Mouse (Mus musculus): ENCODE results near the gene Iqschfp.

Gene Iqschfp

DNA sequence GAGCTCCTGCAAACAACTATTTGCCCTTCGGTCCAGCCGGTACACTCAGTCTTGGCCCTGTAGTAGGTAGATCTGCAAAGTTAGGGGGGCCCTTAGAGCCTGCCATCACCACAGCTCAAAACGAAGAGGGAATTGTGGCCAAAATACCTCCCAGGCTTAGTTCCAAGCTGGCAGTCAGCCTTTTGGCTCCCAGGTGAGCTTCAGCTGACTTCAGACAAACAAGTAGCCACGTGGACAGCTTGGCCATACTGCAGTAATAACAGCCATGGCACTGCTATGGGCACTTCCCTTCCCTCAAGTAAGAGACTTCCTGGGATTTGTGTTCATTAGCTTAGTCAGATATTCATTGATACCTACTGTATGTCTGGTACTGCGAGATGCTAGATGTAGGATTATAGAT lies 668.0 kb downstream of the Iqschfp start:
- DNase-seq (ENCODE audit: low read depth, low spot score) = no peak
- H3K36me3 ChIP-seq (ENCODE audit: control insufficient read depth, insufficient read depth, low read length, poor library complexity, severe bottlenecking) = no peaks in the 10 kb centered on the region

DNA sequence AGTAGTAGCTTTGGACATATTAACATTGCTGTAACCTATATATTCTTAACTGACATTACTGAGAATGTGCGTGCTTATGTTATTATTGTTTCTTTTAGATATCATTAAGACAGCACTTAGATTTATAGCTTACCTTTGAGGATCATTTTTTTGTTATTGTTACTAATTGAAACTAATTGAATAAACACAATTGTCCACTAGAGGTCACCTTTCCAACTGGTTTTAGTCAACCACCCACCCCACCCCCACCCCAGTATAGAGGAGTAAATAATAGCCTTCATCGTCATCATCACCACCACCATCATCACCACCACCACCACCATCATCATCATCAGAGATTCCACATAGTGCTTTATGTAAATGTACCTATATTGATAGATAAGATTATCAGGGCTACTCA lies 670.8 kb downstream of the Iqschfp start:
- Histone ChIP-seq H3K27me3 (ENCODE audit: control insufficient read depth, insufficient read depth, low read length, poor library complexity, severe bottlenecking) (no peaks in the 10 kb centered on the region), H3K36me3 (ENCODE audit: control insufficient read depth, insufficient read depth, low read length, poor library complexity, severe bottlenecking) (no peaks in the 10 kb centered on the region)
- no peak for DNase-seq (ENCODE audit: low read depth, low spot score)

More for the DNA sequence above, 668.0 kb downstream of the Iqschfp start:
- H3K27me3 ChIP-seq (ENCODE audit: control insufficient read depth, insufficient read depth, low read length, poor library complexity, severe bottlenecking) = no peaks in the 10 kb centered on the region

DNA sequence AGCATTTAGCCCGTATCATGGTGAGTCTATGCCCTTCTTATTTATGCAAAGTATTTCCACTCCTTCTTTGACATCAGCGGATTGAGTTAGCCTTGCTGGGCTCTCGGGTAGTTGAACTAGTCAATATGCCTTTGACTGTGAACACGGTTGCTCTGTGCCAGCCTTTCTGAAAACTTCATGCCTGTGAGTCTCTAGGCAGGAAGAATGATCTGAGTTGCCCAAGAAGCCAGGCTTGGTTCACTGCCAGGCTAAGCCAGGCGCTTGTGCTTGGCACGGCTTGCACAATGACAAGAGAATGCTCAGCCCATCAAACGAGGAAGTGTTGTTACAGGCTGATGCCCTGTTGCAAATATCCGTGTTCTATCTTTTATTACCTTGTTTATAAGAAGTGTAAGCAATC lies 671.9 kb downstream of the Iqschfp start:
- no peaks in the 10 kb centered on the region for H3K36me3 ChIP-seq (ENCODE audit: control insufficient read depth, insufficient read depth, low read length, poor library complexity, severe bottlenecking)
- no peaks in the 10 kb centered on the region for H3K27me3 ChIP-seq (ENCODE audit: control insufficient read depth, insufficient read depth, low read length, poor library complexity, severe bottlenecking)
- no peak for DNase-seq (ENCODE audit: low read depth, low spot score)

DNA sequence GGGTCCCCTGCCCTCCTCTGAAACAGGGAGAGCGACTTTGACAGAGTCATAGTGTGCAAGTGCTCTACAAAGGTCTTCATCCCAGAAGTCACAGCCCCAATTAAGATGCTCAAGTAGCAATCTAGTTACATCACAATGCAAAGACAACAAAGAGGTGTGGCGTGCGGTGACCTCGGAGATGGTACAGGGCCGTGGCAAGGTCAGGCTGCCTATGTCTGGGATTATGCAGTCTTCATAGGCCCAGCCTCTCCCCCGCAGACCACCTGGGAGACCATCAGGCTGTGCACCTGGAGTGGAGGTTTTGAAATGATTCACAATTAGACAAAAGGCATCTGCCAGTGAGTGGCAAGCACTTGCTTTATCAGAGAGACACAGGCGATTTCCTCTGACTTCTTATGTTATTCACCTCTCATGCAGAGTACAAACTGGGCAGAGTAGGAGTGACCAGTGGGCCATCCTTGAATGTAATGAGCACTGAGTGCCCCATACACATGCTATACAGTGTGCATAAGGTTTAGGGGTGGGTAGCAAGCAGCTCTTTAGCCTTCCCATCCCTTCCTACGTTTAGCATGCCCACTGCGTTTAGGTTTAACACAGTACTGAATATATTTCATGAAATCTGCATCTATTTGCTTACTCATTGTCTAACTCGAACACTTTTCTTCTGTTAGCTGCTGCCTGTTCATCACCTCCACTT lies 673.1 kb downstream of the Iqschfp start:
- Histone ChIP-seq H3K27me3 (ENCODE audit: control insufficient read depth, insufficient read depth, low read length, poor library complexity, severe bottlenecking) (no peaks in the 10 kb centered on the region), H3K36me3 (ENCODE audit: control insufficient read depth, insufficient read depth, low read length, poor library complexity, severe bottlenecking) (no peaks in the 10 kb centered on the region)
- DNase-seq (ENCODE audit: low read depth, low spot score) = no peak

DNA sequence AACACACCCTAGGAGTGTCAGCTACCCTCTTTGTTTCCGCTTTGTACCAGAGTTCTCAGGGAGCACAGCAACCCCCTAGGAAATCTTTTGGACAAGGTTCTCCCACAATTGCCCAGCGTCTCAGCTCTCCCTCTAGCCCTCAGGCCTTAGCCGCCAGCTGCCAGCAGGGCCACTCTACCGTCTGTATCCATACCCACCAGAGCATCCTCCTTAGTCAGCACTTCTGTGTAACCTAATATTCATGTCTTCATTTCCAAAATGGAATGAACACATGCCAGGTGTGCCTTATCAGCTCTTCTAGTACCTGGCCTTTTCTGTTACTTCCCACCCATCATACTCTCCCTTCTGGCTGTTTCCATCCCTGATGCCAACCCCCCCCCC lies 673.6 kb downstream of the Iqschfp start:
- no peak for DNase-seq (ENCODE audit: low read depth, low spot score)
- Histone ChIP-seq H3K27me3 (ENCODE audit: control insufficient read depth, insufficient read depth, low read length, poor library complexity, severe bottlenecking) (no peaks in the 10 kb centered on the region), H3K36me3 (ENCODE audit: control insufficient read depth, insufficient read depth, low read length, poor library complexity, severe bottlenecking) (no peaks in the 10 kb centered on the region)

DNA sequence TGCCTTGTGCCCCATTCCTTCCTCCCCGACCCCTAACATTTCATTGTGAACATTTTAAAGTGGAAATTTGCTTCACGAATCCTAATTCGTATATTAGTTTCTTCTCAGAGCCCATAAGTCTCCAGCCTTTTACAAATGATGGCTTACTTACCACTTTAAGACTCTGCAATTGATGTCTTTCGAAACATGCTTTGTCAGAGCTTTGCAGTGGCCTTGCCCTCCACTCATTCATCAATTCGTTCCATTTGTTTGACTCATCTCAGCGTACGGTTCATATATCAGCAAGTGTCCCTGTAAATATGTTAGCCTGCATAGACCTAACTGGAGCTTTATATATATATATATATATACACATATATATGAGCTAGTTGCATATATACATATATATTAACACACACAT lies 675.5 kb downstream of the Iqschfp start:
- no peaks in the 10 kb centered on the region for H3K36me3 ChIP-seq (ENCODE audit: control insufficient read depth, insufficient read depth, low read length, poor library complexity, severe bottlenecking)
- no peak for DNase-seq (ENCODE audit: low read depth, low spot score)
- H3K27me3 ChIP-seq (ENCODE audit: control insufficient read depth, insufficient read depth, low read length, poor library complexity, severe bottlenecking) = no peaks in the 10 kb centered on the region

DNA sequence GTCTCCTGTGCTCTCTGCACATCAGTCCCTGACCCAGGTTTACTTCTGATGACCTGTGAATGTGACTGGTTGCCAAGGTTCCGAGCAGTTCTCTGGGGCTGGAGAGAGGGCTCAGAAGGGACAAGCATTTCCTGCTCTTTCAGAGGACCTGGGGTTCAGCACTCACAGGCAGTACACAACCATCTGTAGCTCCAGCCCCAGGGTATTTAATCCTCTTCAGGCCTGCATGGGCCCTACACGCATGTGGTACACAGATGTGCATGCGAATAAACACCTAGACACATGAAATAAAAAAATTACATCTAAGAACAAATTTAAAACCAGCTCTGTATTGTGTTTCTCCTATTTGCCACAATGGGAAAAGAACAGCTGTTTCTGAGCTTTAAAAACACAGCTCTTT lies 676.1 kb downstream of the Iqschfp start:
- H3K36me3 ChIP-seq (ENCODE audit: control insufficient read depth, insufficient read depth, low read length, poor library complexity, severe bottlenecking) = no peaks in the 10 kb centered on the region
- H3K27me3 ChIP-seq (ENCODE audit: control insufficient read depth, insufficient read depth, low read length, poor library complexity, severe bottlenecking) = no peaks in the 10 kb centered on the region
- DNase-seq (ENCODE audit: low read depth, low spot score) = no peak

DNA sequence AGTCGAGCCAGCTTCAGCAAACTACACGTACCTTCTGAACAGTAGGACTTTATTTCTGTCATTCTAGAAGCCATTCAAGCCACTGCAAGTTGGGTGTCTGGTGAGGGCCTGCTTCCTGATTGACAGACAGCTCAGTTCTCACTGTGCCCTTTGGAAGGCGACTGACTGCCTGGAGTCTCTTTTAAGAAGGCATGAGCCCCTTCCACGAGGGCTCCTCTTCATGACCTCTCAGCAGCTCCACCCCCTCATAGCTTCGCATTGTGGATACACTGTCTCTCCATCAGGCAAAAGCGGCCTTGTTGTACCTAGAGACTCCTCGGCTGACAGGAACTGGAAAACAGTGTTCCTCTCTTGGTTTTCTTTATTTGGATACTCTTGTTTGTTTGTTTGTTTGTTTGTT lies 676.7 kb downstream of the Iqschfp start:
- no peaks in the 10 kb centered on the region for H3K36me3 ChIP-seq (ENCODE audit: control insufficient read depth, insufficient read depth, low read length, poor library complexity, severe bottlenecking)
- DNase-seq (ENCODE audit: low read depth, low spot score) = no peak
- no peaks in the 10 kb centered on the region for H3K27me3 ChIP-seq (ENCODE audit: control insufficient read depth, insufficient read depth, low read length, poor library complexity, severe bottlenecking)

DNA sequence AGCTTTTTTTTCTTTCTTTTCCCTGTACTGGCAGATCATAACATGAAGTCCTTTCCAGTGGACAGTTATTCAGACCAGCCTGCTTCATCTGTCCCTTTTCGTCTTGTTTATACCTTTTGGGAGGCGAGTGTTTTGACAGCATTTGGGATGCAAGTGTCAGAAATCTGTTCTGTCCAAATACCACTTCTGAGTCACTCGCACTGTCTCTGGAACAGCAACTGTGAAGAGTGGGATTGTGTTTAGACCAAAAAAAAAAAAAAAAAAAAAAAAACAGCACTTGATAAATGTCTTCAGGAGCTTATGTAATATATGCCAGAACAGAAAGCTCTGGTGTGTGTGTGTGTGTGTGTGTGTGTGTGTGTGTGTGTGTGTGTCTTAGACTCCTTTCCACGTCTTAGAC lies 678.3 kb downstream of the Iqschfp start:
- H3K36me3 ChIP-seq (ENCODE audit: control insufficient read depth, insufficient read depth, low read length, poor library complexity, severe bottlenecking) = no peaks in the 10 kb centered on the region
- no peaks in the 10 kb centered on the region for H3K27me3 ChIP-seq (ENCODE audit: control insufficient read depth, insufficient read depth, low read length, poor library complexity, severe bottlenecking)
- DNase-seq (ENCODE audit: low read depth, low spot score) = no peak

DNA sequence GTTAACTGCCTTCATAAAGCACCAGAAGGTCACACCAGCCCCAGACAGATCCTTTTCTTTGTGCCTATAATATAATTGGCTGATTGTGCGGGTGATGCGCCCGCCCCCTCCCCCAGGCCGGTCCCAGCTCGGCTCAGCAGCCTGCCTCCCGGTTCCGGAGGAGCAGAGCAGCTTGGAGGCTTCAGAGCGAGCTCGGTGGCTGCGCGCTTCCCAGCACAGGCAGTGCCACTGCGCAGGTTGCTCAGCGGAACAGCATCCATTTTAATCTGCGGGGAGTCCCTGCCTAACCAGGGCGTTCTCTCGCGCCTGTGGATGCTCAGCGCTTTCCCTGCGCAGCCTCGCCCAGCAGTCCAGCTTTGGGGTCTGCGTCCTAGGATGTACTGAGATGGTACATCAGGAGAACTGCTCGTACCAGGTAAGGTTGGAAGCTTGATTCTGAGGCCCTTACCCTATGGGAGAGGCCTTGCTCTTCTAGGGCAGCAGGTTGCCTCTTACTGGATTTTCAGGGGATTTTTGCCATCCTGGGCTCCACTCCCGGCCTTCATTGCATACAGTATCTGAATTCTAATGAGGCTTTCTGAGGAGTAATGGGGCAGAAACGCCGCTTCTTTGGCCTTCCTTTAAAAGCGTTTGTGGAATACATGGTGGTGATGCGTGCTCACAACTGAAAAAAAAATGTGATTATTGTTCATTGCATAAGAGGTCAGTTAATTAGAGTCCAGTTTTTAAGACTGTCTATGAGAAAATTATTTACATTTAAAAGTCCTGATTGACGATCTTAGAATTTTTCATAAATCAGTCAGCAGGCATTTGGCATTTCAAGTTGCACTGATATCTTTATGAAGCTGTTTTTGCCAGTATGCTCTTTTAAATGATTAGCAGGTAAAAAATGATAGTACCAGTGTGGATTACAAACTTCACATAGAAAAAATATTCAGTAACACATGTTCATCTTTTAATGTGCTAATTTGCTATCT lies 680.5 kb downstream of the Iqschfp start:
- no peaks in the 10 kb centered on the region for H3K27me3 ChIP-seq (ENCODE audit: control insufficient read depth, insufficient read depth, low read length, poor library complexity, severe bottlenecking)
- no peak for DNase-seq (ENCODE audit: low read depth, low spot score)
- H3K36me3 ChIP-seq (ENCODE audit: control insufficient read depth, insufficient read depth, low read length, poor library complexity, severe bottlenecking) = no peaks in the 10 kb centered on the region

DNA sequence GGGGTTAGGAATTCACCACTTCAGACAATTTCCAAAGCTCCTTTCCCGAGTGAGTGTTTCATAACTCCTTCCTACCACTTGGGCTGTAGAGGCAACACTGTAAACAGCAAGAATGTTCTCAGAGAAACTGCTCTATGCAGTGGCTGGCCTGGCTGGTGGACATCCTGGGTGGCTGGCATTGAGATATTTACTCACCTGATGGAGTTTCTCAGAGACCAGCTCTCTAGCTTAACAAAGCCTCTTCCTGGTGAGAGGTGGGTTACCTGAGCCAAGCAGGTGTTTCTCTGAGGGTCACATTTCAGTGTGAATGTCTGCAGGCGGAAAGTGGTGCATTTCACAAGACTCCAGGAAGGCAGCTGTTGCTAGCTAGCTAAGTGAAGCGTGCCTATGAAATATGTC lies 681.2 kb downstream of the Iqschfp start:
- DNase-seq (ENCODE audit: low read depth, low spot score) = no peak
- no peaks in the 10 kb centered on the region for H3K27me3 ChIP-seq (ENCODE audit: control insufficient read depth, insufficient read depth, low read length, poor library complexity, severe bottlenecking)
- no peaks in the 10 kb centered on the region for H3K36me3 ChIP-seq (ENCODE audit: control insufficient read depth, insufficient read depth, low read length, poor library complexity, severe bottlenecking)

DNA sequence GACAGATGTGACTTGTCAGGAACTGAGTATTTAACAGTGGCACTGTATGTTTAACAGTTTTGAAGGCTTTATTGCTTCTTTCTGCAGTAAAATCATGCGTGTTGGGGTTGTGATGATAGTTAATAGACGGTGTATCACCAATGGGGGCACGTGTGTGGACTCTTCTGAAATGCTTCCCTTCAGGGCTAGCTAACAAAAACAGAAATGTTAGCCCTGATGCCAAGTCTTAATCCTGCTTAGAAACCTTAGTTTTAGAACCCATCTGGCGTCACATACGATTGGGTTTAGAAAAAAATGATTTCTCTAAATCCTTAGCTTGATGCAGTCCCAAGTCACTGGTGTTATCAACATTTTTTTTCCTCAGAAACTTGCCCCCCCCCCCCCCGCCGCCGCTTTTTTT lies 682.1 kb downstream of the Iqschfp start:
- H3K36me3 ChIP-seq (ENCODE audit: control insufficient read depth, insufficient read depth, low read length, poor library complexity, severe bottlenecking) = no peaks in the 10 kb centered on the region
- DNase-seq (ENCODE audit: low read depth, low spot score) = no peak
- no peaks in the 10 kb centered on the region for H3K27me3 ChIP-seq (ENCODE audit: control insufficient read depth, insufficient read depth, low read length, poor library complexity, severe bottlenecking)

DNA sequence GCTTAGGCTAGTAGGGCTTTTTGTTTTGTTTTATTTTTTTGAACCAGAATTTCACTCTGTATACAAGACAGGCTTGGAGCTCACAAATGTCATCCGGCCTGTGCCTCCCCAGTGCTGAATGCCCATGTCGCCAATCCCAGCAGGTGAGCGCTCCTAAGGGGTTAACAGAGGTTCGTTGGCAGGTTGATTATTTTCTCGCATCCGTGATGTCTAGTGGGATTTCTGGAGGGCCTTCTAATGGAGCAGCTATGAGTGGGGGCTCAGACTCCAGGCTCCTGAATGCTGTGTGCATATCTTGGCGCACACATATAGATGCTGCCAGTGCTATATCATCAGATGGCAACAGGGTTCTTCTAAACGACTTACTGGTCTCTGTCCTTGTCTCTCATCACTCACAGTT lies 682.5 kb downstream of the Iqschfp start:
- Histone ChIP-seq H3K36me3 (ENCODE audit: control insufficient read depth, insufficient read depth, low read length, poor library complexity, severe bottlenecking) (no peaks in the 10 kb centered on the region), H3K27me3 (ENCODE audit: control insufficient read depth, insufficient read depth, low read length, poor library complexity, severe bottlenecking) (no peaks in the 10 kb centered on the region)
- DNase-seq (ENCODE audit: low read depth, low spot score) = no peak

DNA sequence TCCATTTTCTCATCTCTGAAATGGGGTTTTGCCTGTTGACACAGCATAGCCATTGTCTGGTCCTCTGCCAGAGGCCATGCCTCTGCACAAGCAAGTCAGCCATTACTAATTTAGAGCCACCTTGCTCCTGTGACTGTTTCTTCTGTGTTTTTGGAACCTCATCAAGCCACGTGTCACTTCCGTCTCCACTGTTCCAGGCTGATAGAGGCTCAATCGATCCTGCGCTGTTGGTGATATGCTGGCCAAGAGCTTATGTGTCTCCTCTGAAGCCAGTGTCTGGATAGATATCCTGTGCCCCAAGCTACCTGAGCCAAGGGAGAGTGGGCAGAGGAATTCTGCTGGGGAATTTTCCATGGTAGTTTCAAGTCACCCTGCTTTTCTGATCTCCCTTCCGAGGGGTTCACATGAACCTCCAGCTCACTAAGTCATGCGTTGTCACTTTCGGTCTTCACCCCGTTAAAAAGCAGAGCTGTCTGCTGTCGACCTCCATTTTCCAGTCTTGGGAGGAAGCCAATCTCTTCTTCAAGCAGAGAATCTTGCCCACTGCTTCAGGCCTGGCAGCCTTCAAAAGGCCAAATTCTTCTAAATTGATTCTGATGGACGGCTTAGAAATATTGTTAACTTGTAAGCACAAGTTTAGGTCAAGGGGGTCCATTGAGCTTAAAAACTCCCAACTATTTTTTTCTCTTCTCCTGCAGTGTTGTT lies 683.8 kb downstream of the Iqschfp start:
- no peak for DNase-seq (ENCODE audit: low read depth, low spot score)
- H3K36me3 ChIP-seq (ENCODE audit: control insufficient read depth, insufficient read depth, low read length, poor library complexity, severe bottlenecking) = no peaks in the 10 kb centered on the region
- H3K27me3 ChIP-seq (ENCODE audit: control insufficient read depth, insufficient read depth, low read length, poor library complexity, severe bottlenecking) = no peaks in the 10 kb centered on the region

DNA sequence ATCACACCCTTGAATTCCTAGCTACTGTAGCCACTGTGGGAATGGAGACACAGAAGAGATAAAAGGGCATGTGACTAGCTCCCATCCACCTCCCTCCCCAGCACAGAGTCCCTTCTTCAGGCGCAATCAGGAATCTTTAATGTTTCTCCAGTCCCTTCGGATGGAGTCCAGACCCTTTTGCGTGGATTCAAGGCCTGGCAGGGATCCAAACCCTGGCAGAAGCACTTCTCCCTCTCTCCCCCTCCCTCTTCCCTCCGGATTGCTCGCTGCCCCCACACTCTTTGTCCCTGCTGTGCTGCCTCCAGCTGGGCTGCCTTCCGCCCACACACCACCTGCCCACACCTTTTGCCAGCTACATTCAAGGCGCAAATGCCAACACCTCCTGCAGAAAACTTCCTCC lies 684.4 kb downstream of the Iqschfp start:
- H3K36me3 ChIP-seq (ENCODE audit: control insufficient read depth, insufficient read depth, low read length, poor library complexity, severe bottlenecking) = no peaks in the 10 kb centered on the region
- DNase-seq (ENCODE audit: low read depth, low spot score) = no peak
- no peaks in the 10 kb centered on the region for H3K27me3 ChIP-seq (ENCODE audit: control insufficient read depth, insufficient read depth, low read length, poor library complexity, severe bottlenecking)

Data from splenic B cell, adult 2 months (primary cell).